Mouse (Mus musculus) inflammation-experienced regulatory T-cells, adult 16 weeks (primary cell): Measurements from ENCODE around the gene Adgrl4. TPM values are rescaled to one million over a fixed set of nuclear protein-coding genes. Genes with fewer than 3 reads are reported as not detected.

Experiments used
- polyA plus RNA-seq: library from polyadenylated mRNA; unstranded; fragments of 100-300 nt; shearing (Covaris generic); gene quantifications from one replicate; pipeline ENCODE4 v1.2.1, GENCODE M21; 2017

Gene Adgrl4
- not detected for polyA plus RNA-seq

GRCm38 (mm10) chr3:151437693-151438092 lies at the start of gene Adgrl4:
Adgrl4 (plus strand) TSS chr3:151437887.

